Mouse (Mus musculus): ENCODE results near the gene Slc44a3. TPM values are rescaled to one million over a fixed set of nuclear protein-coding genes. Genes with fewer than 3 reads are reported as not detected.
"Not testable (repeated sequence)": the region's sequence is repeated elsewhere in the genome, so short reads cannot be mapped to it uniquely, and the experiment has no call there.

Slc44a3 gene
- polyA plus RNA-seq, 1 experiment from 2014 or later = 6.9 TPM

DNA sequence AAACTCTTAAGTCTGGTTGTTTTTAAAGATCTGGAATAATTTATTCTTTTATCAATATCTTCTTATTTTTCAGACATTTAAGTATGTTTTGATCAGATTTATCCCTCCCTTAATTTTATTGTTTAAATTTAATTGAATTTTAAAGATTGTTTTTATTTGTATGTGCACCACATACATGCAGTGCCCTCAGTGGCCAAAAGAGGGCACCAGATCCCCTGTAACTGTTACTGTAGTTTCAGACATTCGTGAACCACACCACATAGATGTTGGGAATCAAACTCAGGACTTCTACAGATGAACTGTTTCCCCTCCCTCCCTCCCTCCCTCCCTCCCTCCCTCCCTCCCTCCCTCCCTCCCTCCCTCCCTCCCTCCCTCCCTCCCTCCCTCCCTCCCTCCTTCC is 18.2 kb upstream of the Slc44a3 start:
- Histone ChIP-seq H3K27me3 (no peaks in the 10 kb centered on the region), H3K4me1 (replicated peaks) (no peaks in the 10 kb centered on the region), H3K9me3 (replicated peaks) (no peaks in the 10 kb centered on the region), H3K4me2 (no peak overlapping the region), H3K27ac (no peak overlapping the region), H3K4me3 (replicated peaks) (no peak overlapping the region), H3K9ac (no peak overlapping the region), H3K36me3 (no peaks in the 10 kb centered on the region)
- ATAC-seq (ENCODE audit: low read depth) (no peak), DNase-seq (no peak)
- 10% methylated on average over 1 of the region's 1 CpGs for WGBS (ENCODE audit: insufficient replicate concordance)

GRCm38 (mm10) chr3:121547851-121548624 is 15.8 kb upstream of the Slc44a3 start:
- no peaks in the 10 kb centered on the region for H3K36me3 ChIP-seq
- H3K27me3 ChIP-seq = no peaks in the 10 kb centered on the region
- H3K9me3 ChIP-seq (replicated peaks) = no peaks in the 10 kb centered on the region
- no peak for DNase-seq
- H3K4me1 ChIP-seq (replicated peaks) = no peaks in the 10 kb centered on the region
- no peak for ATAC-seq (ENCODE audit: low read depth)
- WGBS (ENCODE audit: insufficient replicate concordance) = 14% methylated on average over 15 of the region's 15 CpGs
- H3K4me3 ChIP-seq (replicated peaks) = no peak overlapping the region
- no peak overlapping the region for H3K9ac ChIP-seq
- H3K4me2 ChIP-seq = peak overlapping the region; percentile 34; the same call in 1 of the 2 replicates
- no peak overlapping the region for H3K27ac ChIP-seq

DNA sequence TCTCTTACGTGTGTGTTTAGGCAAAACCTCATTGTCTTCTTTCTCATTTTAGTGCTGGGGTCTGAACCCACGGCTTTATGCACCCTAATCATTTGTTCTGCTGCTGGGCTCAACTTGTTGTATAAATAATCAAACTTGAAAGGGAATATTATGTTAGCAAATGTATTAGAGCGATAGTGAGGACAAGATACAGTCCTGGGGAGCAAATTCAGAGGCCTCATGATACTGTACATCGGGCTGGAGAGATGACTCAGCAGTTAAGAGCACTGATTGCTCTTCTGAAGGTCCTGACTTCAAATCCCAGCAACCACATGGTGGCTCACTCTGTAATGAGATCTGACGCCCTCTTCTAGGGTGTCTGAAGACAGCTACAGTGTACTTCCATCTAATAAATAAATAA is 8.4 kb upstream of the Slc44a3 start:
- H3K9ac ChIP-seq = no peak overlapping the region
- DNase-seq (no peak), ATAC-seq (ENCODE audit: low read depth) (no peak)
- 49% methylated on average over 5 of the region's 5 CpGs for WGBS (ENCODE audit: insufficient replicate concordance)
- H3K27me3 ChIP-seq = no peaks in the 10 kb centered on the region
- H3K4me1 ChIP-seq (replicated peaks) = no peaks in the 10 kb centered on the region; the same call in 1 of the 2 replicates
- no peak overlapping the region for H3K27ac ChIP-seq
- H3K4me3 ChIP-seq (replicated peaks) = no peak overlapping the region
- no peaks in the 10 kb centered on the region for H3K9me3 ChIP-seq (replicated peaks)
- H3K4me2 ChIP-seq = no peak overlapping the region
- H3K36me3 ChIP-seq = no peaks in the 10 kb centered on the region

- no peak for DNase-seq
- Histone ChIP-seq H3K4me2 (no peak overlapping the region), H3K9me3 (replicated peaks) (no peaks in the 10 kb centered on the region), H3K9ac (no peak overlapping the region), H3K36me3 (no peaks in the 10 kb centered on the region), H3K27ac (no peak overlapping the region), H3K27me3 (no peaks in the 10 kb centered on the region), H3K4me3 (replicated peaks) (no peak overlapping the region), H3K4me1 (replicated peaks) (no peaks in the 10 kb centered on the region; the same call in 1 of the 2 replicates)
- 23% methylated on average over 8 of the region's 8 CpGs for WGBS (ENCODE audit: insufficient replicate concordance)
- ATAC-seq (ENCODE audit: low read depth) = 0 out of 2 replicates have a peak, but pooled peaks have one; percentile 34
These were observed 7.7 kb upstream of the Slc44a3 start for GRCm38 (mm10) chr3:121539871-121540431.

DNA sequence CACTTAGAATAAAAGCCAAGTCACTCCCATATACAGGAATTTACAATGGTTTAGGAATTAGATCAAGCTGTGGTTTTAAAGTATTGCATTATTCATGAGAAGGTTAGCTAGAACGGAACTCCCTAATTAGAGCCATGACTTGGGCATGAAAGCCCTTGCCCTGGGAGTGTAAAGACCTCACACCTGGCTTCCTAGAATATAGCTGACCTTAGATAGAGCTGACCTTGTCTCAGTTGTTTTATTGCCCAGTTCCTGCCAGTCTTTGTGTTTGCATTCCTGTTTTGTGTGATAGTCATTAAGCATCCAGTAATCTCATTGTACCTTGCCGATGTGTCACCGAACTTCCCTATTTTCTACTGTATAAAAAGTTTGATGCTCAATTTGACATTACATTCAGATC is 6.6 kb upstream of the Slc44a3 start:
- not testable (repeated sequence) for H3K9ac ChIP-seq; H3K9me3 ChIP-seq (replicated peaks); DNase-seq; H3K4me3 ChIP-seq (replicated peaks); H3K4me1 ChIP-seq (replicated peaks); H3K27me3 ChIP-seq; H3K36me3 ChIP-seq; H3K4me2 ChIP-seq; H3K27ac ChIP-seq; ATAC-seq (ENCODE audit: low read depth)
- WGBS (ENCODE audit: insufficient replicate concordance) = 76% methylated on average over 3 of the region's 3 CpGs

DNA sequence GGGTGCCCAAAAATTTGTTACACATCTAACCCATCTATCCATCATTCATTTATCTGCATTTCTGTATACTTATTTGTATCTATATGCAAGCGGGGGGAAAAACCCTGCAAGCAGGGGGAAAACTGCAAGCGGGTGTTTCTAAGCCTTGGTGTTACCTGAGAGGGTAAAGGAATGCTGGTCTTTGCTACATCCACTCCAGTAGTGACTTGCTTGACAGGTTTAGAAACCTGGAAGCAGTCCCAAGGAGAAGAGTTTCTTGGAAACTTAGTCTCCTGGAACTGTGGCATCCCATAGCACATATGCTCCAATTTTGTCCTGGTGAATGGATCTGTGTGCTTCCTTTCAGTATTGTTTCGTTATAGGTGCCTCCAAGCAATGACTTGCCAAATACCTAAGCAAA is 5.8 kb upstream of the Slc44a3 start:
- Histone ChIP-seq H3K9me3 (replicated peaks) (no peaks in the 10 kb centered on the region), H3K4me2 (no peak overlapping the region), H3K4me3 (replicated peaks) (no peak overlapping the region), H3K27ac (no peak overlapping the region), H3K9ac (no peak overlapping the region), H3K36me3 (no peaks in the 10 kb centered on the region), H3K27me3 (0 out of 2 replicates have a peak, but pooled peaks cover 4% of the 10 kb centered on the region), H3K4me1 (replicated peaks) (no peaks in the 10 kb centered on the region; the same call in 1 of the 2 replicates)
- ATAC-seq (ENCODE audit: low read depth) (no peak), DNase-seq (no peak)
- WGBS (ENCODE audit: insufficient replicate concordance) = 69% methylated on average over 3 of the region's 3 CpGs

DNA sequence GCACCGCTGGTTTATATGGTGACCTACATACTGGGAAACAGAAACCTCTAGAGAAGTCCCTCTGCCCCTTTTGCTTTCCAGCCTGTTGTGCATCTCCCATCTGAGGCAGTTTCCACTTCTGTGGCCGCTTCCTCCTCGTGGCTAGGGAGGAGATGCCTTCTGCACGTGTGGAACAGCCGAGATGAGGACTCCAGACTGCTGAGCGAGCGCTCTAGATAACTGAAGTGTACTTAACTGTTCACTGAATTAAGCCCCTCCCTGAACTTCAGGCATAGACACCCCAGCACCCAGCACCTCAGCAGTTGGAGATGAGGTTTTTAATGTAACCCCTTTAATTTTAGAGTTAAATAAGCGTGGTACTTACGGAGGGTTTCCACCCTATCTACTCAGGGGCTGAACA is 4.6 kb upstream of the Slc44a3 start:
- ATAC-seq (ENCODE audit: low read depth) (no peak), DNase-seq (no peak)
- Histone ChIP-seq H3K4me1 (replicated peaks) (peaks cover 5% of the 10 kb centered on the region), H3K27me3 (peaks cover 14% of the 10 kb centered on the region), H3K27ac (no peak overlapping the region), H3K36me3 (no peaks in the 10 kb centered on the region), H3K4me3 (replicated peaks) (no peak overlapping the region), H3K4me2 (no peak overlapping the region), H3K9me3 (replicated peaks) (no peaks in the 10 kb centered on the region), H3K9ac (no peak overlapping the region)
- 45% methylated on average over 9 of the region's 9 CpGs for WGBS (ENCODE audit: insufficient replicate concordance)

- no peak overlapping the region for H3K4me3 ChIP-seq (replicated peaks)
- ATAC-seq (ENCODE audit: low read depth) (no peak), DNase-seq (no peak)
- peaks cover 21% of the 10 kb centered on the region for H3K27me3 ChIP-seq
- no peak overlapping the region for H3K27ac ChIP-seq
- H3K9me3 ChIP-seq (replicated peaks) = no peaks in the 10 kb centered on the region
- H3K36me3 ChIP-seq = no peaks in the 10 kb centered on the region
- peaks cover 9% of the 10 kb centered on the region for H3K4me1 ChIP-seq (replicated peaks)
- WGBS (ENCODE audit: insufficient replicate concordance) = 74% methylated on average over 3 of the region's 3 CpGs
- H3K9ac ChIP-seq = no peak overlapping the region
- H3K4me2 ChIP-seq = no peak overlapping the region
These were observed 3.8 kb upstream of the Slc44a3 start for GRCm38 (mm10) chr3:121535813-121536504.

- Histone ChIP-seq H3K9ac (no peak overlapping the region), H3K4me3 (replicated peaks) (peak overlapping the region; percentile 41), H3K4me2 (peak overlapping the region; percentile 50), H3K27me3 (peaks cover 21% of the 10 kb centered on the region), H3K27ac (0 out of 2 replicates have a peak overlapping the region, but pooled peaks have one; percentile 36), H3K9me3 (replicated peaks) (no peaks in the 10 kb centered on the region), H3K4me1 (replicated peaks) (peaks cover 9% of the 10 kb centered on the region; the same call in 1 of the 2 replicates), H3K36me3 (no peaks in the 10 kb centered on the region)
- ATAC-seq (ENCODE audit: low read depth) (peak; percentile 27), DNase-seq (no peak)
- WGBS (ENCODE audit: insufficient replicate concordance) = 46% methylated on average over 16 of the region's 16 CpGs
These were observed 645 bp downstream of the Slc44a3 start for GRCm38 (mm10) chr3:121531370-121532148.

- Histone ChIP-seq H3K9ac (no peak overlapping the region), H3K4me1 (replicated peaks) (peaks cover 9% of the 10 kb centered on the region; the same call in 1 of the 2 replicates), H3K4me3 (replicated peaks) (0 out of 2 replicates have a peak overlapping the region, but pooled peaks have one; percentile 41), H3K4me2 (peak overlapping the region; percentile 30), H3K27me3 (peaks cover 21% of the 10 kb centered on the region), H3K27ac (peak overlapping the region; percentile 36; the same call in 1 of the 2 replicates), H3K36me3 (no peaks in the 10 kb centered on the region), H3K9me3 (replicated peaks) (no peaks in the 10 kb centered on the region)
- ATAC-seq (ENCODE audit: low read depth) (peak; percentile 45; the same call in 1 of the 2 replicates), DNase-seq (no peak)
- WGBS (ENCODE audit: insufficient replicate concordance) = 61% methylated on average over 10 of the region's 10 CpGs
These were observed 1.5 kb downstream of the Slc44a3 start for GRCm38 (mm10) chr3:121530546-121531258.

Data from liver, embryonic 13.5 days (tissue).